Mouse (Mus musculus): ENCODE results near the gene Sp6. TPM values are rescaled to one million over a fixed set of nuclear protein-coding genes. Genes with fewer than 3 reads are reported as not detected.

Gene Sp6
- polyA plus RNA-seq, 1 experiment from 2014 or later: 0.26 TPM

GRCm38 (mm10) chr11:97033781-97034180 lies 20.6 kb downstream of the Sp6 start:
- 89% methylated on average over 4 of the region's 4 CpGs for WGBS
- Histone ChIP-seq H3K36me3 (replicated peaks) (peaks cover 9% of the 10 kb centered on the region; the same call in 1 of the 2 replicates), H3K27ac (no peak overlapping the region), H3K4me2 (no peak overlapping the region), H3K4me3 (replicated peaks) (no peak overlapping the region), H3K4me1 (peaks cover 10% of the 10 kb centered on the region), H3K27me3 (no peaks in the 10 kb centered on the region), H3K9me3 (no peaks in the 10 kb centered on the region), H3K9ac (no peak overlapping the region)
- no peak for ATAC-seq (ENCODE audit: low FRiP score)

DNA sequence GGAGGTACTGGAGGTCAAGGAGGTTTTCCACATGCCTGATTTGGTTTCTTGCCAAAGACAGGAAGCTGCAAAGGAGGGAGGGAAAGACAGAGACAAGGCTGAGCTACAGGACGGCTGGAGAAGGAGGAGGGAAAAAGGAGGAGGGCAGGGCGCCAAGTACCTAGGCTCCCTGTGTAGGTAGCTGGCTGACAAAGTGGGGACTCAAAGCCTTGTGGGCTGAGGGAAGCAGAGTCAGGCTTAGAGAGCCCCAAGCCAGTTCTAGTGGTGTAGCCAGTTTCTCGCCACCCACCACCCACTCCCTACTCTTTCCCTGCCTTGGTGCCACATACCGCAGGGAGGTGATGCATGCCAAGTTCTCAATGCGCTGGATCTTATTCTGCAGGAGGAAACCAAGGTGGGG lies 22.9 kb downstream of the Sp6 start:
- no peaks in the 10 kb centered on the region for H3K27me3 ChIP-seq
- peaks cover 9% of the 10 kb centered on the region; the same call in 1 of the 2 replicates for H3K36me3 ChIP-seq (replicated peaks)
- peaks cover 4% of the 10 kb centered on the region for H3K4me1 ChIP-seq
- H3K9me3 ChIP-seq: no peaks in the 10 kb centered on the region
- H3K9ac ChIP-seq: no peak overlapping the region
- H3K27ac ChIP-seq: no peak overlapping the region
- H3K4me3 ChIP-seq (replicated peaks): no peak overlapping the region
- 83% methylated on average over 5 of the region's 5 CpGs for WGBS
- H3K4me2 ChIP-seq: no peak overlapping the region
- no peak for ATAC-seq (ENCODE audit: low FRiP score)

DNA sequence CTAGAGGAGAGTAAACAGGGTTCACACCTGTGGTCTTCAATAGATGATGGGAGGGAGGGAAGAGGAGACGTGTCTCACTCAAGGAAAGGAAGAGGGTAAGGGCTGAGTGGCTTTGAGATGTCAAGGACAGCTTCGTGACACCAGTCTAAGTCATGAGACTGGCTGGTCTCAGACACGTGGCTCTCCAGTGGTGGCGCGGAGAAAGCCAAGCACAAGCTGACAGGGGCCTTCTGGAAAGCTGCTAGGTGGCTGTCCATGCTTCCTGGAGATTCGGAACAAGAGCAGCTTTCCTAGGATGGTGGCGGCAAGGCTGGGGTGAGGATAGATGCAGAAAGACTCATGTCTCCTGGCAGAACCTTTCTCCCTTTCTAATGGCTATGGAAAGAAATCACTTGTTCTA lies 25.7 kb downstream of the Sp6 start:
- no peak for ATAC-seq (ENCODE audit: low FRiP score)
- Histone ChIP-seq H3K9ac (no peak overlapping the region), H3K27me3 (no peaks in the 10 kb centered on the region), H3K36me3 (replicated peaks) (0 out of 2 replicates have a peak, but pooled peaks cover under 1% of the 10 kb centered on the region), H3K9me3 (no peaks in the 10 kb centered on the region), H3K27ac (no peak overlapping the region), H3K4me1 (peaks cover 18% of the 10 kb centered on the region), H3K4me2 (no peak overlapping the region), H3K4me3 (replicated peaks) (no peak overlapping the region)
- 73% methylated on average over 7 of the region's 7 CpGs for WGBS

- Histone ChIP-seq H3K9me3 (no peaks in the 10 kb centered on the region), H3K27me3 (no peaks in the 10 kb centered on the region), H3K4me2 (peak overlapping the region; percentile 66), H3K36me3 (replicated peaks) (peaks cover 14% of the 10 kb centered on the region; the same call in 1 of the 2 replicates), H3K4me1 (peaks cover 18% of the 10 kb centered on the region), H3K4me3 (replicated peaks) (peak overlapping the region; percentile 81), H3K9ac (peak overlapping the region; percentile 54; the same call in 1 of the 2 replicates), H3K27ac (no peak overlapping the region)
- 0 out of 2 replicates have a peak, but pooled peaks have one; percentile 28 for ATAC-seq (ENCODE audit: low FRiP score)
- 50% methylated on average over 12 of the region's 12 CpGs for WGBS
Observed at GRCm38 (mm10) chr11:97040301-97041021, 27.3 kb downstream of the Sp6 start.

DNA sequence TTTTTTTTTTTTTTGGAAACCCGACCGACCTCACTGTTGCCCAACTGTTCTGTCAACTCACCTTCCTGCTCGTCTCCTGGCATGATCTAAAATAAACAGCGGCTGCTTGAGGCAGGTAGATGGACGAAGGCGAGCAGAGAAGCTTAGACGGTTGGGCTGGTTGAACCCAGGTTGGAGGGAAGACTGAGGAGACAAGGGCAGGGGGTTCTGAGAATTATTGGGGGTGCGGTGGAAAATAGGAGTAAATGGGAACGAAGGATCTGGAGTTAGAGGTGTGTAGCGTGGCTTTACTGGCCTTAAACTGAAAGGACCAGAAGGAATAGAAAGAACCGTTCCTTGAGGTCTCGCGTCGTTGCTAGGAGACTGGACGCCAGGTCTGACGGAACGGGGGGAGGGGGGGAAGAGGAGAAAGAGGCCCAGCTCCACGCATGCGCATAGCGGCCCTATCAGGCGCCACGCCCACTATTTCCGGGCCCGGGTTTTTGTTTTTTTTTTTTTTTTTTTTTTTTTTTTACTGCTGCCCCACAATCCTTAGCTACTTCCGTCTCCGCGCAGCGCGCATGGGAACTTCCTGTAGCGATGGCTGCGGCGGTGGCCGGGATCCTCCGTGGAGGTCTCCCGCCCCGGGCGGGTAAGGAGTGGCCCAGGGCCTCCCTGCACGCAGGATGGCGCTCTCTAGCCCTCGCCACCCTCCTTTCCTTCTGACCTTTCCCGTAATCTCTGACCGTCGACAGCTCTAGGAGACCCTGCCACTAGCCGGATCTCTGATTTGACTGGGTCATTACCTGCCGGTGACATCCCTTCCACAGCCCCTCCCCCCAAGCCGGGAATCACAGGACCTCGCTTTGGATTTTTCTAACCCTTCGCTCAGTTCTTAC lies 28.1 kb downstream of the Sp6 start, which contains the start of the genes Lrrc46 and Mrpl10:
TSS of gene Lrrc46 (minus strand) at position 386 of the 878 bp plus-strand sequence.
TSS of gene Mrpl10 (plus strand) at position 539 of the 878 bp plus-strand sequence.
- Histone ChIP-seq H3K4me2 (peak within 1 kb of the TSS; percentile 67), H3K9me3 (no peaks in the 10 kb centered on the region), H3K4me1 (peaks cover 18% of the 10 kb centered on the region), H3K4me3 (replicated peaks) (peak within 1 kb of the TSS; percentile 81), H3K9ac (peak within 1 kb of the TSS; percentile 79), H3K27ac (peak within 1 kb of the TSS; percentile 70), H3K36me3 (replicated peaks) (peaks cover 19% of the 10 kb centered on the region; the same call in 1 of the 2 replicates), H3K27me3 (no peaks in the 10 kb centered on the region)
- ATAC-seq (ENCODE audit: low FRiP score): peak; percentile 86
- 1% methylated on average over 44 of the region's 48 CpGs for WGBS

GRCm38 (mm10) chr11:97044902-97045301 lies 31.7 kb downstream of the Sp6 start:
- H3K4me2 ChIP-seq: no peak overlapping the region
- H3K4me3 ChIP-seq (replicated peaks): no peak overlapping the region
- 97% methylated on average over 8 of the region's 8 CpGs for WGBS
- no peaks in the 10 kb centered on the region for H3K9me3 ChIP-seq
- peaks cover 18% of the 10 kb centered on the region for H3K4me1 ChIP-seq
- no peaks in the 10 kb centered on the region for H3K27me3 ChIP-seq
- H3K9ac ChIP-seq: no peak overlapping the region
- peaks cover 36% of the 10 kb centered on the region for H3K36me3 ChIP-seq (replicated peaks)
- no peak overlapping the region for H3K27ac ChIP-seq
- ATAC-seq (ENCODE audit: low FRiP score): no peak

DNA sequence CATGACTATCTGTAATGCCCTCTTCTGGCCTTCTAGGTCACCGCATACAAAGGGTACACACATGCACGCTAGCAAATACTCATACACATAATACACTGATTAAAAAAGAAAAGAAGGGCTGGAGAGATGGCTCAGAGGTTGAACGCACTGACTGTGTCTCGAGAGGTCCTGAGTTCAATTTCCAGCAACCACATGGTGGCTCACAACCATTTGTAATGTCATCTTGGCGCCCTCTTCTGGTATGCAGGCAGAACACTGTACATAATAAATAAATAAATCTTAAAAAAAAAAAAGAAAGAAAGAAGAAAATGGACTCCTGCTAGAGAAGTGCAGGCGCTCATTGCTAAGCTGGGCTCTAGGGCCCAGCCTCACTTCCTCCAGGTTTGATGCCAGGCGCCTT lies 32.7 kb downstream of the Sp6 start:
- no peak overlapping the region for H3K27ac ChIP-seq
- no peak for ATAC-seq (ENCODE audit: low FRiP score)
- peaks cover 36% of the 10 kb centered on the region for H3K36me3 ChIP-seq (replicated peaks)

GRCm38 (mm10) chr11:97048090-97048650 lies 35.0 kb downstream of the Sp6 start:
- H3K4me1 ChIP-seq: peaks cover 27% of the 10 kb centered on the region
- no peaks in the 10 kb centered on the region for H3K27me3 ChIP-seq
- WGBS: 82% methylated on average over 8 of the region's 8 CpGs
- H3K36me3 ChIP-seq (replicated peaks): peaks cover 36% of the 10 kb centered on the region
- no peak overlapping the region for H3K4me2 ChIP-seq
- no peak overlapping the region for H3K9ac ChIP-seq
- H3K27ac ChIP-seq: no peak overlapping the region
- no peaks in the 10 kb centered on the region for H3K9me3 ChIP-seq
- ATAC-seq (ENCODE audit: low FRiP score): no peak
- no peak overlapping the region for H3K4me3 ChIP-seq (replicated peaks)

More for the DNA sequence above, 32.7 kb downstream of the Sp6 start:
- H3K27me3 ChIP-seq: no peaks in the 10 kb centered on the region
- WGBS: 81% methylated on average over 7 of the region's 7 CpGs
- H3K9me3 ChIP-seq: no peaks in the 10 kb centered on the region
- H3K4me1 ChIP-seq: peaks cover 25% of the 10 kb centered on the region
- H3K4me3 ChIP-seq (replicated peaks): no peak overlapping the region
- H3K4me2 ChIP-seq: no peak overlapping the region
- H3K9ac ChIP-seq: no peak overlapping the region

GRCm38 (mm10) chr11:97049492-97050085 lies 36.4 kb downstream of the Sp6 start:
- Histone ChIP-seq H3K4me2 (no peak overlapping the region), H3K4me1 (peaks cover 27% of the 10 kb centered on the region), H3K27ac (no peak overlapping the region; the same call in 1 of the 2 replicates), H3K9me3 (no peaks in the 10 kb centered on the region), H3K4me3 (replicated peaks) (no peak overlapping the region), H3K36me3 (replicated peaks) (peaks cover 40% of the 10 kb centered on the region), H3K9ac (no peak overlapping the region), H3K27me3 (no peaks in the 10 kb centered on the region)
- 83% methylated on average over 6 of the region's 6 CpGs for WGBS
- ATAC-seq (ENCODE audit: low FRiP score): no peak

DNA sequence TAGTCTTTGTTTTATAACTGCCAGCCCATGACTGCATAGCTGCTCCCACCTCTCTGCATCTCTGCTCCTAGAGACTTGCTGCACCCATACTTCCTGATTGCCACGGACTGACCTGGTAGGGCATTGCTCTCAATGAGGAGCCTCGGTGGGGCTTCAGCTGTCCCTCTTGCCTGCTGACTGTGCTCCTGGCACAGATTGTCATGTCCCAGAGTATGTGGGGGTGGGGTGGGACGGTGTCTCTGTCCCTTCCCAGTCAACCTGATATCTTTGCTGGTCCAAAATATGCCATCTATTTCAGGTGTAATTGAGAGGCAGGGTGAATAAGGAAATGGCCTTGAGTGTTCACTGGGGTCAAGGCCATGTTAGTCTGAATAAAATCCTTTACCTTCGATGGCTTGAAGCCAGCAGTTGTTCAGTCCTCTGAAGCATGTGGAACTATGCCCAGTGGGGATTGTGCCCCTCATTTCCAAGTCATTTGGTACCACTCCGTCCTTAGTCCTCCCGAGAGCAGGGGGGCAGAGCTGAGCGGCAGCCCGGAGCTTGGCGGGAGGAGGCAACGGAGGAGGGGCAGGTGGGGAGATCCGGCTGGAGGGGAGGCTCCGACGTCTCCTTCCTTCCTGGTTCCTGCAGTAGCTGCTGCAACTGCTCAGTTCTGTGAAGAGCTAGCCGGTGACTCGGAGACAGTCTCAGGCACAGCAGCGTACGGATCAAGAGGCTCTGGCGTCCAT lies 37.2 kb downstream of the Sp6 start, which contains the start of gene Osbpl7:
TSS of gene Osbpl7 (plus strand) at position 413 of the 728 bp plus-strand sequence.
- H3K36me3 ChIP-seq (replicated peaks): peaks cover 42% of the 10 kb centered on the region
- peak within 1 kb of the TSS; percentile 53 for H3K27ac ChIP-seq

GRCm38 (mm10) chr11:97050944-97051586 lies 37.9 kb downstream of the Sp6 start:
- Histone ChIP-seq H3K27me3 (no peaks in the 10 kb centered on the region), H3K36me3 (replicated peaks) (peaks cover 44% of the 10 kb centered on the region), H3K9ac (peak overlapping the region; percentile 80), H3K4me3 (replicated peaks) (peak overlapping the region; percentile 67), H3K9me3 (no peaks in the 10 kb centered on the region), H3K27ac (peak overlapping the region; percentile 53; the same call in 1 of the 2 replicates), H3K4me1 (peaks cover 27% of the 10 kb centered on the region), H3K4me2 (peak overlapping the region; percentile 94)
- 0 out of 2 replicates have a peak, but pooled peaks have one; percentile 16 for ATAC-seq (ENCODE audit: low FRiP score)
- 28% methylated on average over 13 of the region's 13 CpGs for WGBS

More for the DNA sequence above, 37.2 kb downstream of the Sp6 start, which contains the start of gene Osbpl7:
- H3K27me3 ChIP-seq: no peaks in the 10 kb centered on the region
- H3K9ac ChIP-seq: peak within 1 kb of the TSS; percentile 80
- no peaks in the 10 kb centered on the region for H3K9me3 ChIP-seq
- peak within 1 kb of the TSS; percentile 94 for H3K4me2 ChIP-seq
- WGBS: 8% methylated on average over 18 of the region's 18 CpGs
- H3K4me3 ChIP-seq (replicated peaks): peak within 1 kb of the TSS; percentile 67
- H3K4me1 ChIP-seq: peaks cover 27% of the 10 kb centered on the region
- peak; percentile 84 for ATAC-seq (ENCODE audit: low FRiP score)

Measured in forebrain, embryonic 12.5 days (tissue).